Mouse (Mus musculus): ENCODE data around the gene Coq4. TPM values are rescaled to one million over a fixed set of nuclear protein-coding genes. Genes with fewer than 3 reads are reported as not detected.

Coq4 gene
- 27.2 and 31.4 TPM in 2 replicates for polyA plus RNA-seq (2015; fragmentation: Nextera tagmentation; extraction: Ambion mirVana)

- peak within 1 kb of the TSS; percentile 77 for H3K27ac ChIP-seq (ENCODE audit: low read length)
- peak within 1 kb of the TSS; percentile 73 for H3K4me3 ChIP-seq (ENCODE audit: low read length)
- peak within 1 kb of the TSS; percentile 76 for H3K9ac ChIP-seq (ENCODE audit: low read length)
- H3K4me1 ChIP-seq (ENCODE audit: control insufficient read depth, insufficient read depth, low read length), result peaks cover 8% of the 10 kb centered on the region
- H3K4me2 ChIP-seq (ENCODE audit: low read depth, low read length), result peak within 1 kb of the TSS; percentile 86
- H3K27me3 ChIP-seq (ENCODE audit: control insufficient read depth, insufficient read depth, low read length), result no peaks in the 10 kb centered on the region
- H3K36me3 ChIP-seq (ENCODE audit: control insufficient read depth, insufficient read depth), result peaks cover 37% of the 10 kb centered on the region
- ATAC-seq (replicated peaks; ENCODE audit: extremely low read depth, insufficient read depth, low FRiP score), result peak; percentile 85
- H3K9me3 ChIP-seq (replicated peaks; ENCODE audit: control insufficient read depth, low read length), result no peaks in the 10 kb centered on the region
- 2% methylated on average over 31 of the region's 31 CpGs for WGBS
Observed at GRCm38 (mm10) chr2:29787104-29787917, at the start of gene Coq4. Gene Coq4, plus strand, starts transcription at chr2:29787493.

- peaks cover 30% of the 10 kb centered on the region for H3K36me3 ChIP-seq (ENCODE audit: control insufficient read depth, insufficient read depth)
- 53% methylated on average over 4 of the region's 4 CpGs for WGBS
- H3K9ac ChIP-seq (ENCODE audit: low read length), result no peak overlapping the region
Observed at GRCm38 (mm10) chr2:29738799-29739198, 48.5 kb upstream of the Coq4 start.

GRCm38 (mm10) chr2:29739368-29739767 lies 47.9 kb upstream of the Coq4 start:
- Histone ChIP-seq H3K27me3 (ENCODE audit: control insufficient read depth, insufficient read depth, low read length) (no peaks in the 10 kb centered on the region), H3K4me2 (ENCODE audit: low read depth, low read length) (no peak overlapping the region), H3K27ac (ENCODE audit: low read length) (peak overlapping the region; percentile 21), H3K4me3 (ENCODE audit: low read length) (no peak overlapping the region), H3K9ac (ENCODE audit: low read length) (no peak overlapping the region), H3K4me1 (ENCODE audit: control insufficient read depth, insufficient read depth, low read length) (peaks cover 9% of the 10 kb centered on the region), H3K9me3 (replicated peaks; ENCODE audit: control insufficient read depth, low read length) (no peaks in the 10 kb centered on the region), H3K36me3 (ENCODE audit: control insufficient read depth, insufficient read depth) (peaks cover 26% of the 10 kb centered on the region)
- 59% methylated on average over 5 of the region's 5 CpGs for WGBS
- ATAC-seq (replicated peaks; ENCODE audit: extremely low read depth, insufficient read depth, low FRiP score), result no peak

More at GRCm38 (mm10) chr2:29738799-29739198, 48.5 kb upstream of the Coq4 start:
- peak overlapping the region; percentile 21; the same call in 1 of the 2 replicates for H3K27ac ChIP-seq (ENCODE audit: low read length)
- H3K4me1 ChIP-seq (ENCODE audit: control insufficient read depth, insufficient read depth, low read length), result peaks cover 9% of the 10 kb centered on the region
- no peak for ATAC-seq (replicated peaks; ENCODE audit: extremely low read depth, insufficient read depth, low FRiP score)
- no peak overlapping the region for H3K4me2 ChIP-seq (ENCODE audit: low read depth, low read length)
- no peaks in the 10 kb centered on the region for H3K27me3 ChIP-seq (ENCODE audit: control insufficient read depth, insufficient read depth, low read length)
- H3K4me3 ChIP-seq (ENCODE audit: low read length), result no peak overlapping the region
- no peaks in the 10 kb centered on the region for H3K9me3 ChIP-seq (replicated peaks; ENCODE audit: control insufficient read depth, low read length)

- H3K27me3 ChIP-seq (ENCODE audit: control insufficient read depth, insufficient read depth, low read length), result peaks cover 1% of the 10 kb centered on the region
- no peak overlapping the region for H3K9ac ChIP-seq (ENCODE audit: low read length)
- ATAC-seq (replicated peaks; ENCODE audit: extremely low read depth, insufficient read depth, low FRiP score), result no peak
- no peak overlapping the region for H3K27ac ChIP-seq (ENCODE audit: low read length)
- peaks cover 20% of the 10 kb centered on the region for H3K36me3 ChIP-seq (ENCODE audit: control insufficient read depth, insufficient read depth)
- no peaks in the 10 kb centered on the region for H3K9me3 ChIP-seq (replicated peaks; ENCODE audit: control insufficient read depth, low read length)
- no peak overlapping the region for H3K4me3 ChIP-seq (ENCODE audit: low read length)
- peaks cover 9% of the 10 kb centered on the region for H3K4me1 ChIP-seq (ENCODE audit: control insufficient read depth, insufficient read depth, low read length)
- 87% methylated on average over 6 of the region's 6 CpGs for WGBS
- H3K4me2 ChIP-seq (ENCODE audit: low read depth, low read length), result no peak overlapping the region
Observed at GRCm38 (mm10) chr2:29741207-29741606, 46.1 kb upstream of the Coq4 start.

DNA sequence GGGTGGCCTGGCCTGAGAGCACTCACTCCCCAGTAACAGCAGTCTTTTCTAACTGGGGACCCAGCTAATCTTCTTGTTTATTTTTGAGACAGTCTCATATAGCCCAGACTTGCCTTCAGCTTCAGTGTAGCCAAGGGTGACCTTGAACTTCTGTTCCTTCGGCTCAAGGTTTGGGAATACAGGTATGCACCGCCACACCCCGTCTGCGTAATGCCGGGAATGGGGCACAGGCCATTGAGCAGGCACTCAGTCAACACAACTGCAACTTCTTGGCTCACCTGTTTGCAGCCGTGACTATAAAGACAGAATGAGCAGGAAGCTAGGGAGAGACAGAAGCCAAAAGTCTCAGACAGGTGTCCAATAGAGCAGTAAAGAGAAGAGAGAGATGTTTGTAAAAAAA lies 43.0 kb upstream of the Coq4 start:
- H3K9me3 ChIP-seq (replicated peaks; ENCODE audit: control insufficient read depth, low read length), result no peaks in the 10 kb centered on the region
- peaks cover 12% of the 10 kb centered on the region for H3K27me3 ChIP-seq (ENCODE audit: control insufficient read depth, insufficient read depth, low read length)
- no peak for ATAC-seq (replicated peaks; ENCODE audit: extremely low read depth, insufficient read depth, low FRiP score)
- no peak overlapping the region for H3K27ac ChIP-seq (ENCODE audit: low read length)
- 81% methylated on average over 6 of the region's 6 CpGs for WGBS
- H3K4me2 ChIP-seq (ENCODE audit: low read depth, low read length), result no peak overlapping the region
- H3K4me1 ChIP-seq (ENCODE audit: control insufficient read depth, insufficient read depth, low read length), result peaks cover 4% of the 10 kb centered on the region; the same call in 1 of the 2 replicates
- H3K4me3 ChIP-seq (ENCODE audit: low read length), result no peak overlapping the region
- no peak overlapping the region for H3K9ac ChIP-seq (ENCODE audit: low read length)
- peaks cover 6% of the 10 kb centered on the region; the same call in 1 of the 2 replicates for H3K36me3 ChIP-seq (ENCODE audit: control insufficient read depth, insufficient read depth)

DNA sequence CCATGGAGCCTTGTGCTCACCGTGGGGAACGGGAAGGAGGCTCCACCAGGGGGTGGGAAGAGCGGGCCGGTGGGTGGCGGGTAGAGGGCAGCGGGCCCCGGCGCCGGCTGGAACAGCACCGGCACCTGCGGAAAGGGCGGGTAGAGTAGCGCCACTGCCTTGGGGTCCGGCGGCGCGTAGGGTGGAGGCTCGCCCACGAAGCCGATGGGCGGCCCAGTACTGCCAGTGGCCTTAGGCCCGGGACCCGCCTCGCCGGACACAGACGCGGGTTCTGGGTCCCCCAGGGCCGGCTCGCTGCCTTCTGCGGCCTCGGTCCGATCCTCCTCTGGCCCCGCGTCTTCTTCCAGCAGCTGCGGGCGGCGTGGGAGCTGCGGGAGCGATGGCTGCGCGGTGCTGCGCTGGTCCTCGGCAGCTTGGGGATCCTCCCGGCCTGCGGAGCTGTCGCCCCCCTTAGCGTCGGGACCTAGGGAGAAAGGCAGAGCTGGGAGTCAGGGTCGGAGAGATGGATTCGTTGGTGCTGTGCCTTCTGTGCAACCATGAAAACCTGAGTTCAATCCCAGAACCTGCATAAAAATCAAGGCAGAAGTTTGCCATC lies 40.0 kb upstream of the Coq4 start:
- Histone ChIP-seq H3K27me3 (ENCODE audit: control insufficient read depth, insufficient read depth, low read length) (peaks cover 37% of the 10 kb centered on the region), H3K4me1 (ENCODE audit: control insufficient read depth, insufficient read depth, low read length) (peaks cover 4% of the 10 kb centered on the region; the same call in 1 of the 2 replicates), H3K9me3 (replicated peaks; ENCODE audit: control insufficient read depth, low read length) (peaks cover under 1% of the 10 kb centered on the region; the same call in 1 of the 2 replicates), H3K4me3 (ENCODE audit: low read length) (peak overlapping the region; percentile 48), H3K36me3 (ENCODE audit: control insufficient read depth, insufficient read depth) (no peaks in the 10 kb centered on the region), H3K4me2 (ENCODE audit: low read depth, low read length) (peak overlapping the region; percentile 78), H3K27ac (ENCODE audit: low read length) (no peak overlapping the region), H3K9ac (ENCODE audit: low read length) (peak overlapping the region; percentile 50)
- ATAC-seq (replicated peaks; ENCODE audit: extremely low read depth, insufficient read depth, low FRiP score), result no peak
- WGBS, result 2% methylated on average over 50 of the region's 50 CpGs

DNA sequence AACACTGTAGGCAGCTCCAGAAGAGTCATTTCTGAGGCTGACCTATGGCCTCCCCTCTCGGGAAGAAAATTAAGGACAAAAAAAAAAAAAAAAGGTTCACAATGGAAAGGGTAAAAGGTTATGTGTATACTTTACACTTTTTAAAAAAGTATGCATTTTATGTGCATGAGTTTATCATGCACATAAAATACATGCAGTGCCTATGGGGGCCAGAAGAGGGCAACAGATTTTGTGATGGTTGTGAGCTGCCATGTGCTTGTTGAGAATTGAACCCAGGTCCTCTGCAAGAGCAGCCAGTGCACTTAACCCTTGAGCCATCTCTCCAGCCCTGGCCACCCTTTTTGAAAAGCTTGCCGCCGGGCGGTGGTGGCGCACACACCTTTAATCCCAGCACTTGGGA lies 39.4 kb upstream of the Coq4 start:
- 62% methylated on average over 5 of the region's 5 CpGs for WGBS
- no peak for ATAC-seq (replicated peaks; ENCODE audit: extremely low read depth, insufficient read depth, low FRiP score)
- Histone ChIP-seq H3K27me3 (ENCODE audit: control insufficient read depth, insufficient read depth, low read length) (peaks cover 43% of the 10 kb centered on the region), H3K36me3 (ENCODE audit: control insufficient read depth, insufficient read depth) (no peaks in the 10 kb centered on the region), H3K4me2 (ENCODE audit: low read depth, low read length) (no peak overlapping the region), H3K9ac (ENCODE audit: low read length) (no peak overlapping the region), H3K27ac (ENCODE audit: low read length) (no peak overlapping the region), H3K4me1 (ENCODE audit: control insufficient read depth, insufficient read depth, low read length) (peaks cover 4% of the 10 kb centered on the region; the same call in 1 of the 2 replicates), H3K9me3 (replicated peaks; ENCODE audit: control insufficient read depth, low read length) (peaks cover 2% of the 10 kb centered on the region; the same call in 1 of the 2 replicates), H3K4me3 (ENCODE audit: low read length) (peak overlapping the region; percentile 48; the same call in 1 of the 2 replicates)

GRCm38 (mm10) chr2:29748499-29748898 lies 38.8 kb upstream of the Coq4 start:
- Histone ChIP-seq H3K4me2 (ENCODE audit: low read depth, low read length) (no peak overlapping the region), H3K4me1 (ENCODE audit: control insufficient read depth, insufficient read depth, low read length) (peaks cover 4% of the 10 kb centered on the region; the same call in 1 of the 2 replicates), H3K27ac (ENCODE audit: low read length) (no peak overlapping the region), H3K9me3 (replicated peaks; ENCODE audit: control insufficient read depth, low read length) (peaks cover 2% of the 10 kb centered on the region; the same call in 1 of the 2 replicates), H3K9ac (ENCODE audit: low read length) (no peak overlapping the region), H3K4me3 (ENCODE audit: low read length) (no peak overlapping the region), H3K36me3 (ENCODE audit: control insufficient read depth, insufficient read depth) (no peaks in the 10 kb centered on the region), H3K27me3 (ENCODE audit: control insufficient read depth, insufficient read depth, low read length) (peaks cover 46% of the 10 kb centered on the region)
- 83% methylated on average over 4 of the region's 4 CpGs for WGBS
- ATAC-seq (replicated peaks; ENCODE audit: extremely low read depth, insufficient read depth, low FRiP score), result no peak

GRCm38 (mm10) chr2:29751497-29751896 lies 35.8 kb upstream of the Coq4 start, which contains the start of gene Gm13420:
Gene Gm13420, minus strand, starts transcription at chr2:29751685.
- Histone ChIP-seq H3K27ac (ENCODE audit: low read length) (no peak within 1 kb of the TSS), H3K4me1 (ENCODE audit: control insufficient read depth, insufficient read depth, low read length) (peaks cover 4% of the 10 kb centered on the region; the same call in 1 of the 2 replicates), H3K9me3 (replicated peaks; ENCODE audit: control insufficient read depth, low read length) (peaks cover 2% of the 10 kb centered on the region; the same call in 1 of the 2 replicates), H3K27me3 (ENCODE audit: control insufficient read depth, insufficient read depth, low read length) (peaks cover 42% of the 10 kb centered on the region), H3K4me3 (ENCODE audit: low read length) (peak within 1 kb of the TSS; percentile 11; the same call in 1 of the 2 replicates), H3K4me2 (ENCODE audit: low read depth, low read length) (peak within 1 kb of the TSS; percentile 15; the same call in 1 of the 2 replicates), H3K9ac (ENCODE audit: low read length) (no peak within 1 kb of the TSS), H3K36me3 (ENCODE audit: control insufficient read depth, insufficient read depth) (no peaks in the 10 kb centered on the region)
- WGBS, result 9% methylated on average over 28 of the region's 28 CpGs
- no peak for ATAC-seq (replicated peaks; ENCODE audit: extremely low read depth, insufficient read depth, low FRiP score)

All from heart, embryonic 16.5 days (tissue).